Mouse (Mus musculus) cortical plate, adult 2 months (tissue): ENCODE results near the gene Lig3. TPM values are rescaled to one million over a fixed set of nuclear protein-coding genes. Genes with fewer than 3 reads are reported as not detected.

Source experiments
- H3K27ac ChIP-seq: fragments of 200-500 bp; 2 replicates; pipeline ENCODE4 v1.5.1; 2012; ENCODE audit warnings: low read length, control low read depth, inconsistent platforms; ENCODE audit not compliant: insufficient read depth
- H3K4me1 ChIP-seq: fragments of 200-500 bp; 2 replicates; pipeline ENCODE4 v1.6.1; 2011; ENCODE audit warnings: low read length; ENCODE audit not compliant: control insufficient read depth, insufficient read depth
- H3K4me3 ChIP-seq: fragments of 200-500 bp; 2 replicates; pipeline ENCODE4 v1.5.1; 2011; ENCODE audit warnings: mild to moderate bottlenecking, low read length, control low read depth; ENCODE audit not compliant: insufficient read depth
- CTCF ChIP-seq: fragments of 200-500 bp; IDR thresholded peaks from 2 replicates; pipeline ENCODE4 v1.5.1; 2011; ENCODE audit warnings: mild to moderate bottlenecking, control low read depth, low read length; ENCODE audit not compliant: insufficient read depth; ENCODE audit errors: extremely low read depth
- POLR2A ChIP-seq: fragments of 200-500 bp; IDR thresholded peaks from 2 replicates; pipeline ENCODE4 v1.6.1; 2011; ENCODE audit warnings: mild to moderate bottlenecking, low read length, control low read depth; ENCODE audit not compliant: insufficient read depth; ENCODE audit errors: extremely low read depth
- polyA plus RNA-seq: library from polyadenylated mRNA; depleted of rRNA; stranded (reverse); fragments of >200 nt; gene quantifications from 2 replicates; pipeline ENCODE4 v1.2.3, GENCODE M21; 2012

Lig3 gene
- polyA plus RNA-seq, 1 experiment: 25.2 TPM

- H3K4me3 ChIP-seq: peak within 1 kb of the TSS; percentile 61
- TF ChIP-seq POLR2A (peak; percentile 94), CTCF (no peak)
Observed at GRCm38 (mm10) chr11:82763742-82764437, 17.0 kb upstream of the Lig3 start, which contains the start of the genes Cct6b and Zfp830. Gene Cct6b, minus strand, starts transcription at chr11:82764321. Gene Zfp830, plus strand, starts transcription at chr11:82764345.

GRCm38 (mm10) chr11:82764438-82764924 is 16.4 kb upstream of the Lig3 start:
- Histone ChIP-seq H3K4me3 (peak overlapping the region; percentile 61), H3K4me1 (0 out of 2 replicates have a peak, but pooled peaks cover 1% of the 10 kb centered on the region), H3K27ac (no peak overlapping the region)
- TF ChIP-seq CTCF (no peak), POLR2A (no peak)

More at GRCm38 (mm10) chr11:82763742-82764437, 17.0 kb upstream of the Lig3 start, which contains the start of the genes Cct6b and Zfp830:
- Histone ChIP-seq H3K27ac (no peak within 1 kb of the TSS), H3K4me1 (0 out of 2 replicates have a peak, but pooled peaks cover 1% of the 10 kb centered on the region)

GRCm38 (mm10) chr11:82780134-82780533 is 774 bp upstream of the Lig3 start:
- Histone ChIP-seq H3K4me1 (peaks cover 2% of the 10 kb centered on the region; the same call in 1 of the 2 replicates), H3K4me3 (peak overlapping the region; percentile 61; the same call in 1 of the 2 replicates), H3K27ac (no peak overlapping the region)
- no peak for TF ChIP-seq POLR2A
- TF ChIP-seq CTCF: no peak

GRCm38 (mm10) chr11:82782197-82782596 is 1.3 kb downstream of the Lig3 start:
- H3K4me1 ChIP-seq: peaks cover 2% of the 10 kb centered on the region; the same call in 1 of the 2 replicates
- no peak overlapping the region for H3K27ac ChIP-seq
- TF ChIP-seq CTCF (no peak), POLR2A (no peak)
- H3K4me3 ChIP-seq: peak overlapping the region; percentile 61

GRCm38 (mm10) chr11:82783453-82783852 is 2.5 kb downstream of the Lig3 start:
- no peak for TF ChIP-seq CTCF
- no peak for TF ChIP-seq POLR2A
- H3K27ac ChIP-seq: no peak overlapping the region
- H3K4me3 ChIP-seq: no peak overlapping the region
- peaks cover 2% of the 10 kb centered on the region; the same call in 1 of the 2 replicates for H3K4me1 ChIP-seq

GRCm38 (mm10) chr11:82806656-82807055 is 25.7 kb downstream of the Lig3 start:
- no peaks in the 10 kb centered on the region; the same call in 1 of the 2 replicates for H3K4me1 ChIP-seq
- no peak overlapping the region for H3K27ac ChIP-seq
- TF ChIP-seq CTCF: no peak
- no peak overlapping the region for H3K4me3 ChIP-seq

- Histone ChIP-seq H3K27ac (no peak overlapping the region), H3K4me1 (no peaks in the 10 kb centered on the region; the same call in 1 of the 2 replicates), H3K4me3 (no peak overlapping the region)
- no peak for TF ChIP-seq POLR2A
- no peak for TF ChIP-seq CTCF
Observed at GRCm38 (mm10) chr11:82807370-82807769, 26.5 kb downstream of the Lig3 start.

- Histone ChIP-seq H3K4me1 (no peaks in the 10 kb centered on the region; the same call in none of the 2 replicates), H3K4me3 (no peak overlapping the region), H3K27ac (no peak overlapping the region)
- TF ChIP-seq CTCF (no peak), POLR2A (no peak)
Observed at GRCm38 (mm10) chr11:82808485-82808884, 27.6 kb downstream of the Lig3 start.

DNA sequence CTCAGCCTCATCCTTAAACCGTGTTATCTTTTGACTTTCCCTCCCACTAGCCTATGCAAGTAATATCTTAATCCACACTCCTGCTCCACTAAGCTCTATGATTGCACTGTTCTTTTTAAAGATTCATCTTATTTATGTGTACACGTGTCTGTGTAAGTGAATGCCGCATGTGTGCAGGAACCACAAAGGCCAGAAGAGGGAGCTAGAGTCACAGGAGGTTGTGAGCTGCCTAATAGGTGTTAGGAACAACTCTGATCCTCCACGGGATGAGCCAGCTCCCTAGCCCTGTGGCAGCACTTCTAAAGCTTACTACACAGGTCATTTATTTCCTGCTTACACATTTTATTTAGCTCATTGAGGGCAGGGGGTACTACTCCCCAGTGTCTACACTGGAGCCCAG is 38.4 kb downstream of the Lig3 start:
- Histone ChIP-seq H3K27ac (no peak overlapping the region), H3K4me3 (no peak overlapping the region), H3K4me1 (no peaks in the 10 kb centered on the region)
- TF ChIP-seq CTCF (peak; percentile 45; the same call in 1 of the 2 replicates), POLR2A (no peak)

GRCm38 (mm10) chr11:82820788-82821456 is 40.0 kb downstream of the Lig3 start:
- Histone ChIP-seq H3K4me3 (no peak overlapping the region), H3K4me1 (no peaks in the 10 kb centered on the region), H3K27ac (no peak overlapping the region)
- TF ChIP-seq POLR2A (no peak), CTCF (no peak)
